Mouse (Mus musculus): ENCODE results near the gene Gm2042. TPM values are rescaled to one million over a fixed set of nuclear protein-coding genes. Genes with fewer than 3 reads are reported as not detected.
"Not testable (repeated sequence)": the region's sequence is repeated elsewhere in the genome, so short reads cannot be mapped to it uniquely, and the experiment has no call there.

Gm2042 gene
- polyA plus RNA-seq (2015; fragmentation: Nextera tagmentation; extraction: Ambion mirVana) = not detected in 2 replicates

- not testable (repeated sequence) for H3K4me2 ChIP-seq; H3K4me3 ChIP-seq; H3K27ac ChIP-seq (replicated peaks); H3K36me3 ChIP-seq; H3K4me1 ChIP-seq (replicated peaks); H3K9me3 ChIP-seq; H3K27me3 ChIP-seq; H3K9ac ChIP-seq; ATAC-seq (ENCODE audit: low FRiP score, low read depth)
- 98% methylated on average over 2 of the region's 2 CpGs for WGBS
Measured at GRCm38 (mm10) chr12:87953780-87954179, at the start of gene Gm2042. Gene Gm2042 (plus strand): TSS chr12:87954080.

GRCm38 (mm10) chr12:87919721-87920120, 34.2 kb upstream of the Gm2042 start, which contains the start of gene Gm2035:
Gene Gm2035 (minus strand): TSS chr12:87919857.
- H3K27ac ChIP-seq (replicated peaks); ATAC-seq (ENCODE audit: low FRiP score, low read depth); H3K4me3 ChIP-seq; H3K4me2 ChIP-seq; H3K9me3 ChIP-seq; H3K4me1 ChIP-seq (replicated peaks); H3K9ac ChIP-seq; H3K36me3 ChIP-seq; H3K27me3 ChIP-seq: not testable (repeated sequence)
- WGBS = 78% methylated on average over 2 of the region's 2 CpGs

- H3K9ac ChIP-seq; H3K36me3 ChIP-seq; H3K4me3 ChIP-seq; H3K4me2 ChIP-seq; H3K27me3 ChIP-seq; H3K4me1 ChIP-seq (replicated peaks); ATAC-seq (ENCODE audit: low FRiP score, low read depth); H3K27ac ChIP-seq (replicated peaks); H3K9me3 ChIP-seq: not testable (repeated sequence)
Measured at GRCm38 (mm10) chr12:87984000-87984399, 30.1 kb downstream of the Gm2042 start.

GRCm38 (mm10) chr12:88004118-88004517, 50.2 kb downstream of the Gm2042 start:
- H3K9ac ChIP-seq; H3K27me3 ChIP-seq; H3K4me2 ChIP-seq; ATAC-seq (ENCODE audit: low FRiP score, low read depth); H3K4me1 ChIP-seq (replicated peaks); H3K4me3 ChIP-seq; H3K9me3 ChIP-seq; H3K27ac ChIP-seq (replicated peaks); H3K36me3 ChIP-seq: not testable (repeated sequence)
- WGBS = 82% methylated on average over 3 of the region's 3 CpGs

Other genes starting within 250 kb of the Gm2042 start
- gene Gm21319, start 178.3 kb upstream of the Gm2042 start, polyA plus RNA-seq (2015; fragmentation: Nextera tagmentation; extraction: Ambion mirVana) = not detected in 2 replicates
- not detected in 2 replicates for gene Gm21936, start 158.6 kb upstream of the Gm2042 start, polyA plus RNA-seq (2015; fragmentation: Nextera tagmentation; extraction: Ambion mirVana)
- gene BB287469, start 137.5 kb upstream of the Gm2042 start, polyA plus RNA-seq (2015; fragmentation: Nextera tagmentation; extraction: Ambion mirVana) = not detected in 2 replicates
- gene Gm2001, start 111.7 kb upstream of the Gm2042 start, polyA plus RNA-seq (2015; fragmentation: Nextera tagmentation; extraction: Ambion mirVana) = not detected in 2 replicates
- not detected in 2 replicates for gene Gm2016, start 80.0 kb upstream of the Gm2042 start, polyA plus RNA-seq (2015; fragmentation: Nextera tagmentation; extraction: Ambion mirVana)
- not detected in 2 replicates for gene Gm2022, start 58.7 kb upstream of the Gm2042 start, polyA plus RNA-seq (2015; fragmentation: Nextera tagmentation; extraction: Ambion mirVana)
- gene Gm2035, start 34.2 kb upstream of the Gm2042 start, polyA plus RNA-seq (2015; fragmentation: Nextera tagmentation; extraction: Ambion mirVana) = not detected in 2 replicates
- not detected in 2 replicates for gene Gm2075, start 57.8 kb downstream of the Gm2042 start, polyA plus RNA-seq (2015; fragmentation: Nextera tagmentation; extraction: Ambion mirVana)
- not detected in 2 replicates for gene Gm6803, start 64.7 kb downstream of the Gm2042 start, polyA plus RNA-seq (2015; fragmentation: Nextera tagmentation; extraction: Ambion mirVana)
- not detected in 2 replicates for gene Gm2056, start 72.9 kb downstream of the Gm2042 start, polyA plus RNA-seq (2015; fragmentation: Nextera tagmentation; extraction: Ambion mirVana)
- not detected in 2 replicates for gene Gm16368, start 129.6 kb downstream of the Gm2042 start, polyA plus RNA-seq (2015; fragmentation: Nextera tagmentation; extraction: Ambion mirVana)
- not detected in 2 replicates for gene Gm10436, start 228.0 kb downstream of the Gm2042 start, polyA plus RNA-seq (2015; fragmentation: Nextera tagmentation; extraction: Ambion mirVana)

All from hindbrain, embryonic 15.5 days (tissue).